ENCODE assay signal across 8 mouse cellular contexts in genomic region chr17:45433419-45434261, GRCm38 (mm10). TPM values are rescaled to one million over a fixed set of nuclear protein-coding genes. Genes with fewer than 3 reads are reported as not detected.
DNase-seq lines count a peak whose midpoint lies in the region; ATAC-seq and TF ChIP-seq lines count a peak whose summit lies in the region.

Cdc5l (minus strand) TSS chr17:45433737.

- H3K27ac ChIP-seq in MEL (ENCODE audit: control insufficient read depth, low read depth, low read length) = peak within 1 kb of the TSS; percentile 97
- peak within 1 kb of the TSS; percentile 76 for H3K27ac ChIP-seq in cerebellum, adult 2 months (ENCODE audit: insufficient read depth, low read length)
- peak within 1 kb of the TSS; percentile 95 for H3K27ac ChIP-seq in forebrain, postnatal 0 days (ENCODE audit: low read depth, low read length)
- H3K27ac ChIP-seq in lung, embryonic 15.5 days = peak within 1 kb of the TSS; percentile 97

- no peaks in the 10 kb centered on the region for H3K27me3 ChIP-seq in MEL (ENCODE audit: control insufficient read depth in 1 of 2, insufficient read depth in 2 of 2, low read length in 2 of 2)
- no peaks in the 10 kb centered on the region for H3K27me3 ChIP-seq in cerebellum, adult 2 months (ENCODE audit: control insufficient read depth, insufficient read depth, low read length)
- H3K27me3 ChIP-seq in forebrain, postnatal 0 days (ENCODE audit: insufficient read depth, low read length) = no peaks in the 10 kb centered on the region
- H3K27me3 ChIP-seq in lung, embryonic 15.5 days = no peaks in the 10 kb centered on the region

- H3K9me3 ChIP-seq in MEL (replicated peaks; ENCODE audit: insufficient read depth, low read length) = no peaks in the 10 kb centered on the region
- no peaks in the 10 kb centered on the region for H3K9me3 ChIP-seq in forebrain, postnatal 0 days (ENCODE audit: low read length)
- no peaks in the 10 kb centered on the region for H3K9me3 ChIP-seq in lung, embryonic 15.5 days

- peak within 1 kb of the TSS; percentile 92 for H3K9ac ChIP-seq in MEL (ENCODE audit: control insufficient read depth, low read depth, low read length, poor library complexity, severe bottlenecking)
- peak within 1 kb of the TSS; percentile 88 for H3K9ac ChIP-seq in forebrain, postnatal 0 days
- H3K9ac ChIP-seq in lung, embryonic 15.5 days = peak within 1 kb of the TSS; percentile 92

- no peak for TF ChIP-seq RAD21 in MEL (IDR thresholded peaks at IDR 0.05; ENCODE audit: low read depth, low read length)

- peak; percentile 98 for ATAC-seq in forebrain, postnatal 0 days
- ATAC-seq in lung, embryonic 15.5 days (ENCODE audit: borderline replicate concordance, extremely low read depth, low FRiP score, low TSS enrichment) = peak; percentile 98

- peaks cover 35% of the 10 kb centered on the region for H3K79me2 ChIP-seq in MEL (ENCODE audit: control insufficient read depth, insufficient read depth, low read length, poor library complexity)

- TF ChIP-seq CTCF in MEL (IDR thresholded peaks at IDR 0.05 in 2 of 3, conservative IDR thresholded peaks at IDR 0.05 in 1 of 3; ENCODE audit: control insufficient read depth in 1 of 3, insufficient read depth in 1 of 3, low read depth in 2 of 3, low read length in 3 of 3, poor library complexity in 1 of 3, severe bottlenecking in 1 of 3) = 0 out of 6 replicates have a peak, but pooled peaks of 2 of the 3 experiments have one; percentile 0 to 6
- peak; percentile 21; the same call in 1 of the 2 replicates for TF ChIP-seq CTCF in cerebellum, adult 2 months (IDR thresholded peaks at IDR 0.05; ENCODE audit: borderline replicate concordance, insufficient read depth, low read depth, low read length)
- peak; percentile 57 for TF ChIP-seq CTCF in forebrain, postnatal 0 days (IDR thresholded peaks at IDR 0.05; ENCODE audit: low read depth)

- peaks cover 2 to 13% of the 10 kb centered on the region in 2 experiments for H3K4me1 ChIP-seq in MEL (ENCODE audit: control insufficient read depth in 1 of 2, insufficient read depth in 2 of 2, low read length in 2 of 2)
- peaks cover 4% of the 10 kb centered on the region; the same call in 1 of the 2 replicates for H3K4me1 ChIP-seq in cerebellum, adult 2 months (ENCODE audit: control insufficient read depth, insufficient read depth, low read length)
- peaks cover 14% of the 10 kb centered on the region for H3K4me1 ChIP-seq in forebrain, postnatal 0 days (ENCODE audit: insufficient read depth)
- H3K4me1 ChIP-seq in lung, embryonic 15.5 days = peaks cover 21% of the 10 kb centered on the region

- H3K36me3 ChIP-seq in MEL (ENCODE audit: control insufficient read depth in 1 of 2, insufficient read depth in 2 of 2, low read length in 2 of 2) = peaks cover 0 to 21% of the 10 kb centered on the region in 2 experiments; a peak in 2 of 4 replicates
- H3K36me3 ChIP-seq in forebrain, postnatal 0 days (ENCODE audit: insufficient read depth) = 0 out of 2 replicates have a peak, but pooled peaks cover 4% of the 10 kb centered on the region
- 0 out of 2 replicates have a peak, but pooled peaks cover 5% of the 10 kb centered on the region for H3K36me3 ChIP-seq in lung, embryonic 15.5 days

- no peak for TF ChIP-seq EP300 in MEL (IDR thresholded peaks at IDR 0.05; ENCODE audit: low read depth in 1 of 2, low read length in 2 of 2)

- peak; percentile 96 to 98 for TF ChIP-seq POLR2A in MEL (IDR thresholded peaks at IDR 0.05; ENCODE audit: control insufficient read depth in 1 of 2, insufficient read depth in 1 of 2, low read depth in 1 of 2, low read length in 2 of 2, poor library complexity in 1 of 2)
- peak; percentile 98 for TF ChIP-seq POLR2A in cerebellum, adult 2 months (IDR thresholded peaks at IDR 0.05; ENCODE audit: borderline replicate concordance, insufficient read depth, low read length)

- peak within 1 kb of the TSS; percentile 94 for H3K4me2 ChIP-seq in forebrain, postnatal 0 days (ENCODE audit: low read depth)
- peak within 1 kb of the TSS; percentile 70 for H3K4me2 ChIP-seq in lung, embryonic 15.5 days

- DNase-seq in MEL (ENCODE audit: low read depth, low spot score) = peak; percentile 99
- peak; percentile 98 to 99 for DNase-seq in cerebellum, adult 2 months
- DNase-seq in forebrain, postnatal 0 days = peak; percentile 99
- DNase-seq in heart, postnatal 4 days = peak; percentile 99
- peak; percentile 97 for DNase-seq in layer of hippocampus, adult 8-10 months (ENCODE audit: low spot score in 2 of 2)
- DNase-seq in ovary, adult 18-20 months (ENCODE audit: low spot score) = peak; percentile 96
- DNase-seq in thymus, postnatal 0 days (ENCODE audit: low spot score) = peak; percentile 92

- peak within 1 kb of the TSS; percentile 66 to 83 for H3K4me3 ChIP-seq in MEL (ENCODE audit: control insufficient read depth in 1 of 2, insufficient read depth in 1 of 2, low read depth in 2 of 2, low read length in 2 of 2)
- H3K4me3 ChIP-seq in cerebellum, adult 2 months (replicated peaks; ENCODE audit: insufficient read depth, low read depth, low read length) = peak within 1 kb of the TSS; percentile 88
- H3K4me3 ChIP-seq in forebrain, postnatal 0 days (ENCODE audit: low read depth, low read length) = peak within 1 kb of the TSS; percentile 90
- peak within 1 kb of the TSS; percentile 86 for H3K4me3 ChIP-seq in lung, embryonic 15.5 days

- under 1% methylated on average over 73 of the region's 73 CpGs for WGBS in cerebellum, adult 2 months
- WGBS in forebrain, postnatal 0 days = under 1% methylated on average over 73 of the region's 73 CpGs
- under 1% methylated on average over 73 of the region's 73 CpGs for WGBS in lung, embryonic 15.5 days

TF ChIP-seq in MEL, 35 proteins besides CTCF, POLR2A, EP300 and RAD21 (continues in another document):
- no peak for TF ChIP-seq ZNF384 (IDR thresholded peaks at IDR 0.05; ENCODE audit: low read depth, low read length)
- no peak for TF ChIP-seq JUND (IDR thresholded peaks at IDR 0.05; ENCODE audit: low read depth, low read length)
- no peak; the same call in 1 of the 2 replicates for TF ChIP-seq KAT2A (conservative IDR thresholded peaks at IDR 0.05; ENCODE audit: low read depth, low read length)
- TF ChIP-seq HCFC1 (IDR thresholded peaks at IDR 0.05; ENCODE audit: low read depth, low read length) = peak; percentile 83
- no peak for TF ChIP-seq MEF2A (IDR thresholded peaks at IDR 0.05; ENCODE audit: extremely low read depth, insufficient replicate concordance, low read depth, low read length, poor library complexity, severe bottlenecking)
- TF ChIP-seq GABPA (IDR thresholded peaks at IDR 0.05; ENCODE audit: low read depth, low read length) = no peak
- TF ChIP-seq RCOR1 (IDR thresholded peaks at IDR 0.05; ENCODE audit: low read depth, low read length) = no peak
- TF ChIP-seq SMC3 (IDR thresholded peaks at IDR 0.05; ENCODE audit: low read depth, low read length) = no peak
- TF ChIP-seq MYC (IDR thresholded peaks at IDR 0.05; ENCODE audit: low read depth, low read length) = 0 out of 2 replicates have a peak, but pooled peaks have one; percentile 39
- TF ChIP-seq SIN3A (IDR thresholded peaks at IDR 0.05; ENCODE audit: low read length) = peak; percentile 64; the same call in 1 of the 2 replicates
- TF ChIP-seq UBTF (IDR thresholded peaks at IDR 0.05; ENCODE audit: borderline replicate concordance, insufficient read depth, low read depth, low read length) = 0 out of 2 replicates have a peak, but pooled peaks have one; percentile 56
- TF ChIP-seq MAZ (IDR thresholded peaks at IDR 0.05; ENCODE audit: low read depth, low read length) = no peak
- peak; percentile 75 for TF ChIP-seq TBP (IDR thresholded peaks at IDR 0.05; ENCODE audit: low read depth, low read length)
- TF ChIP-seq MYB (IDR thresholded peaks at IDR 0.05; ENCODE audit: low read depth, low read length) = no peak
- TF ChIP-seq TAL1 (IDR thresholded peaks at IDR 0.05; ENCODE audit: low read length) = no peak
- no peak for TF ChIP-seq POLR2AphosphoS5 (IDR thresholded peaks at IDR 0.05; ENCODE audit: borderline replicate concordance, low read depth, low read length)
- peak; percentile 69; the same call in 1 of the 2 replicates for TF ChIP-seq E2F4 (IDR thresholded peaks at IDR 0.05; ENCODE audit: borderline replicate concordance, low read depth, low read length)
- no peak for TF ChIP-seq CHD1 (IDR thresholded peaks at IDR 0.05; ENCODE audit: low read depth, low read length)
- TF ChIP-seq NELFE (IDR thresholded peaks at IDR 0.05; ENCODE audit: low read depth, low read length) = peak; percentile 99
- peak; percentile 78; the same call in 1 of the 2 replicates for TF ChIP-seq ZMIZ1 (IDR thresholded peaks at IDR 0.05; ENCODE audit: low read depth, low read length)
- TF ChIP-seq MAX (IDR thresholded peaks at IDR 0.05; ENCODE audit: low read length) = peak; percentile 42; the same call in 1 of the 2 replicates
- TF ChIP-seq BHLHE40 (IDR thresholded peaks at IDR 0.05; ENCODE audit: borderline replicate concordance, low read depth, low read length) = no peak
- peak; percentile 87 for TF ChIP-seq NRF1 (IDR thresholded peaks at IDR 0.05; ENCODE audit: insufficient read depth, low read depth, low read length, poor library complexity, severe bottlenecking)
- peak; percentile 31; the same call in 1 of the 2 replicates for TF ChIP-seq USF1 (IDR thresholded peaks at IDR 0.05; ENCODE audit: low read depth, low read length)
- no peak for TF ChIP-seq USF2 (IDR thresholded peaks at IDR 0.05; ENCODE audit: borderline replicate concordance in 1 of 2, insufficient read depth in 1 of 2, low read depth in 1 of 2, low read length in 2 of 2)
- peak; percentile 79 for TF ChIP-seq MXI1 (IDR thresholded peaks at IDR 0.05; ENCODE audit: low read depth, low read length)
- TF ChIP-seq ZC3H11A (IDR thresholded peaks at IDR 0.05; ENCODE audit: low read depth, low read length) = no peak
- TF ChIP-seq POLR2AphosphoS2 (IDR thresholded peaks at IDR 0.05; ENCODE audit: low read length) = peak; percentile 95
- TF ChIP-seq CHD2 (IDR thresholded peaks at IDR 0.05; ENCODE audit: low read length) = peak; percentile 99

RNA-seq across cellular contexts. Expression of gene Cdc5l, which starts in this region (rescaled TPM):
- 63.4 and 69.9 TPM in 2 replicates for total RNA-seq in MEL (2012; rRNA removed)
- 10 to 100 TPM in 1 of 2 experiments, not detected in 1; 89.0 TPM for polyA plus RNA-seq in MEL (2012; ENCODE audit: insufficient read depth in 1 of 2, insufficient read length in 2 of 2, low read depth in 1 of 2, low replicate concordance in 2 of 2, missing spikeins in 1 of 2)
- 37.7 and 38.1 TPM in 2 replicates for polyA plus RNA-seq in cerebellum, adult 2 months (2012; rRNA removed)
- total RNA-seq in forebrain, postnatal 0 days (2014; rRNA removed) = 49.5 and 72.6 TPM in 2 replicates
- 46.9 and 55.3 TPM in 2 replicates for polyA plus RNA-seq in forebrain, postnatal 0 days (2015; fragmentation: Nextera tagmentation; extraction: Ambion mirVana)
- total RNA-seq in heart, postnatal 4 days (2021) = 10 to 100 TPM; 52.4 to 54.4 TPM
- total RNA-seq in layer of hippocampus, adult 8-10 months (2022) = 10 to 100 TPM; 50.3 to 60.3 (median 55.7) TPM
- 59.2 and 61.1 TPM in 2 replicates for polyA plus RNA-seq in lung, embryonic 15.5 days (2015; fragmentation: Nextera tagmentation; extraction: Ambion mirVana)
- polyA plus RNA-seq in thymus, postnatal 0 days (2015; fragmentation: Nextera tagmentation; extraction: Ambion mirVana) = 77.0 and 86.8 TPM in 2 replicates

Comparison
In these comparisons a context has a peak if more than half of its experiments do, and no peak if none do; other contexts are left out.
1. Peak in every context shown above with its lines: DNase-seq, ATAC-seq, H3K4me3 ChIP-seq and H3K27ac ChIP-seq.
2. CTCF ChIP-seq: peak in every context shown above with its lines; median percentile 57 in forebrain, postnatal 0 days; 21 in cerebellum, adult 2 months; 3 in MEL.